Mouse (Mus musculus): ENCODE results near the gene Id2.

The Id2 gene

DNA sequence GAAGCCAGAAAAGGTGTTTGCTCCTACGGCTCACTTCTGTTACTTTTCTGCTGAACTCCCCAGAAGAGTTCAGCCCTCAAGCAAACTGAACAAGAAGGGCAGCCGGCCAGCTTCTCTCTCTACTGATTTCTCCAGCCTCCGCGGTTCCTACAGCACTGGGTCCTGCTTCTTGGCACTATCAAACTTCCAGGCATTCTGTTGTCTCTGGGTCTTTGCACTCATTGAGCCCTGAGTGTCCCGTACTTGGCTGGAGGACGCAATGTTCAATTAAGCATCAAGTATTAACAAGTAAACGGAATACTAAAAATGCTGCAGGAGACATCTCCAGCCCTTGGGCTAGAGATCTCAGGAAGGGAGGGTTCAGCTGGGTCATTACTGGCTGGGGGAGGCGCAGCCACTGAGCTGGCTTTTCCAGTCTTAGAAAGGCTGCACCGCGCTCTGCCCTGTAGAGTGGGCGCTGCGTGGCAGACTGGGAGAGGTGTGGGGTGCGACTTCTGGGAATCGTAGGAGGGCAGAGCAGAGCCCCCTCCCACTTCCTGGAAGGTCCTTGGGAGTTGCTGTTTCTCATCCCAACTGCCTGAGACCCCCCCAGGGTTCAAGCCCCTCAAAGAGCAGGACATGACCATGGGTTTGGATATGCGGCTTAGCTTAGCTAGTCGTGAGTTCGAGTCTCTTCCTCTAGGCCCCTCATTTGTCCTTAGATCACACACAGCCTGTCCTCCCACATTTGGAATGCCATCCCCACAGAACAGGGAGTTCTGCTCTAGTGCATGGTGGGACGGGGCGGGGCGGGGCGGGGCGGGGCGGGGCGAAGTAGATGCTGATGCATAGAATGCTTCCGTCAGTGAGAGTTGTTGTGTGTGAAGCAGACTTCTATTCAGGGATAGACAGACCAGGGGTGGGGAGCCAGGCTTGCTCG, 13.4 kb downstream of the Id2 start:
- no peak for DNase-seq (ENCODE audit: low spot score in 2 of 2)

DNA sequence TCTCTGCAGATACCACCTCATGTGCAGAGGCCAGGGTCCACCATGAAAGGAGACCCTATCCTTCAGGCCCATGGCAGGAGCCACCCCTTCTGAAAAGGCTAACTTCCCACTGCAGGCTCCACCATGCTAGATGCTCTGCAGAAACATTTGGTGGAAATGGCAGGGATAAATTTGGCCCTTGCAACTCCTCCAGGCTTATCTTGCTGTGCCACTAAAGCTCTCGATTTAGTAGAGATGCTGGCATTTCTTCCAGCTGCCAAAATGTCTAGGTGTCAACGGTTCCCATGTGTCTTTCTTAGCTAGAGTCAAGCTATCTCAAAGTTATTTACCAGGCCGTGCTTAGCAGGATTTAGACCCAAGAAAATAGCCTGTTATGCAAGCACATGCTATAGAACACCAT, 22.6 kb downstream of the Id2 start:
- no peak for DNase-seq (ENCODE audit: low spot score in 2 of 2)

DNA sequence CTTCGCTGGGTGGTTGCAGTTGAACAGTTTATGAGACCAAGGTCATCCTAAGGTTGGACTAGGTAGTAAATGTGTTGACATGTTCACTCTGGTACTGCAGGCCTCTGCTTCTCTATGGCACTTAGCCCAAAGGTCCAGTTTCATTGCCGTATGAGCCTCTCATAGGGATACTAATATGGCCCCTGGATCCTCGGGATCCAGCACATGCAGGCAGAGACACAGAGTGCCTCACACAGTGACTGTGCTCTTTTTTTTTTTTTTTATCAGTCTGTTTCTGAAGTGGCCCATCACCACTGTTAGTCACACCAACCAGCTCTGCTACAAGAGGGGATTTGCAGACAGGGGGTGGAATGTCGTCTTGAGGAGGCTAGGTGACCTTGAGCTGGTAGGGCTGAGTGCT, 23.6 kb downstream of the Id2 start:
- DNase-seq (ENCODE audit: low spot score in 2 of 2): no peak

DNA sequence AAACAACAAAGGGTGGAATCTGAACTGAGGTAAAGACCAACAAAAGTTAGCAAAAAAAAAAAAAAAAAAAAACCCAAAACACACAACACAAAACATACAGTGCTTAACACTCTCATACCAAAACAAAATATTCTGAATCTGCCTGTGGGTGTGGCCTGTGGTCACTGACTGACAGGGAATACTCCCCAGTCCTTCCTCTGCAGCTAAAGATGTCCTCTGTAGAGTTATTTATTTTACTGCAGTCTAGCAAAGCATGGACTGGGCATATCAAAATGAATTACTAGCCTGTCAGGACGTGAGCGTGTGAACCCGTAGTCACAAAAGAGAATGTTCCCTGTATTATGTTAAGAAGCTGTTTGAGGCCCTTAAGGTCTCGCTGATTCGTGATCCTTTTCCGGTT, 34.7 kb downstream of the Id2 start:
- DNase-seq (ENCODE audit: low spot score in 2 of 2): no peak

DNA sequence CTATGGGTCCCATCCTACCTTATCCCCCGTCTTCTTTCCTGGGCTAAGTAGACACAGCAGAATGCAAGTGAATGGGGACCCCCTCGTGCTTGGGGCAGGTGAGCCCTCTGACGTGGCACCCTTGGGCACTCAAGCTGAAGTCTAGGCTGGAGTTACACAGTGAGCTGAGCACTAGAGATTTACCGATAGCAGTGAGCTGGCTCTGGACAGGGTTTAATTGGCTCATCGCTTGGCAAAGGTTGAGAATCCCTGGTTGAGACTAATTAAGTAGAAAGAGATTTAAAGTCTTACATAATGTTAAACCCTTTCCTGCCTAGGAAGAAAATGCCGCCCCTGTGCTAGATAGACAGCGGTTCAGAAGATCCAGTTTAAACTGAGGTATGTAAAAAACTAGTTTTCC, 36.0 kb downstream of the Id2 start:
- no peak for DNase-seq (ENCODE audit: low spot score in 2 of 2)

DNA sequence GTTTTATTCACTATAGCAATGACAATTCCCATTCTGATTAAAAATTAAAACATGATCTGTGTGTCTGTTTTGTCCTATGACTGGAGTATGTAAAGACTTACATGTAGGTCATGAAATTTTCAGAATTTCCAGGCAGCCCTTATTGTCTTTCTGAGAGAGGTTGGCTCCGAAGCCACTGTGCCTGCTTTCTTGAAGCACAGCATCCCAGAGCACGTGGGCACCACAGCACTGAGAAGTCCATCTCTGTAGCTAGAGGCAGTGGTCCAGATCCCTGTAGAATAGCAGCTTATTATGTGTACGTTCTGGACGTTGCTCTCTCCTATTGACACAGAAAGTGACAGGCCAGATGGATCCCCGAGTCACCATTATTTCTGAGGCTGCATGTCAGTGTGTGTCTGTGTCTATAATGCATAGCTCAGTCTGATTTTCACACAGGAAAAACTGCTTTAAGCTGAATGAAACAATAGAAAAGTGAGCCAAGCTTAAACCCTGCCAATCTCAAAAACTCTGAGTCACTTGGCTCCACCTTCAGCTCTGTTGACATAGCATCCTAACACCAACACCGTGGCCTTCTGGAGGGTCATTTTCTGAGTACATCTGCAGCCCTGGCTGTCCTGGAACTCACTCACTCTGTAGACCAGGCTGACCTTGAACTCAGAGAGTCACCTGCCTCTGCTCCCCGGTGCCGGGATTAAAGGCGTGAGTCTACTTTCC, 37.3 kb downstream of the Id2 start:
- no peak for DNase-seq (ENCODE audit: low spot score in 2 of 2)

DNA sequence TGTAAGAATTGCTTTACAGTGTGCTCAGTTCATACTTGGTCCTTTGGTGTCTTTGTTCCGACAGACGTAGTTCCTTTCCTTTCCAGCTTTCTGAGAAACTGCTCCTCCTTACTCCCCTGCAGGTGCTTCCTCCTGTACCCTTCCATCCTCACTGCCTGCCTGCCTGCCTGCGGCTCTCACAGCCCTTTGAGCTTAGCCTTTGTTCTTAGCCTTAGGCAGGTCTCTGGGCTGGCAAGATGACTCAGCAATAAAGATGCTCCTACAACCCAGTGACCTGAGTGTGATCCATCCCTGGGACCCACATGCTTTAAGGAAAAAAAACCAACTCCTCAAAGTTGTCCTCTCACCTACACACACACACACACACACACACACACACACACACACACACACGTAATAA, 42.0 kb downstream of the Id2 start:
- no peak for DNase-seq (ENCODE audit: low spot score in 2 of 2)

DNA sequence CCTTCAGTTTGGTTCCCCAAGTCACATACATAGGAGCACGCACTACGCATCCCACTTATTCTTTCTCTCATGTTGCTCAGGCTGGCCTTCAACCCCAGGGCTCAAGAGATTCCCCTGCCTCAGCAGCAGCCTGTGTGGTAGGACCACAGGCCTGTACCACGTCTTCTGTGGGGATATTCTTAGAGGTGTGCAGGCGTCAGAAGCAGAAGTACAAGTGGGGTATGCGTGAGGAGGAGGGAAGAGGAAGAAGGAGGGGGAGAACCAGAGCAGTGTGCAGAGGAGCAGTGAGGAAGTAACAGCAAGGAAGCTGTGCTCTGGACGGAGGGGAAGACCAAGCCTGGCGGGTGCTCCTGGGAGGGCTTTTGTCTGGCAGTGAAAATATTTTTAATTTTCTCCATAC, 42.4 kb downstream of the Id2 start:
- no peak for DNase-seq (ENCODE audit: low spot score in 2 of 2)

DNA sequence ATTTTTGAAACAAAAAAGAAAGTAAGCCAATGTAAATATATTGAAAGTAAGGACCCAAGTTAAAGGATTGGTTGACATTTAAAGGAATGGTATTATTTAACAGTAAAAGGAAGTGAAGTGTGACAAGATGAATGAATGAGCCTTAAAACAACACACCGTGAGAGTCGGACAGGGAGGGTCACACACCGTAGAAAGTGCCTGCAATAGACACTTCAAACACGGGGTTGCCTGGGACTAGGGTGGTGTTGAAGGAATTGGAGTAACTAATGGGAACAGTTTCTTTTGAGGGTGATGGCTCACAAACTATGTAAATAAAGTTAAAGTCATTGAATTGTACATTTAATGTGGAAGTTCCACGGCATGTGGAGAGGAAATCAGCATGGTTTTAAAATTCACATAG, 47.7 kb downstream of the Id2 start:
- DNase-seq (ENCODE audit: low spot score in 2 of 2): no peak

DNA sequence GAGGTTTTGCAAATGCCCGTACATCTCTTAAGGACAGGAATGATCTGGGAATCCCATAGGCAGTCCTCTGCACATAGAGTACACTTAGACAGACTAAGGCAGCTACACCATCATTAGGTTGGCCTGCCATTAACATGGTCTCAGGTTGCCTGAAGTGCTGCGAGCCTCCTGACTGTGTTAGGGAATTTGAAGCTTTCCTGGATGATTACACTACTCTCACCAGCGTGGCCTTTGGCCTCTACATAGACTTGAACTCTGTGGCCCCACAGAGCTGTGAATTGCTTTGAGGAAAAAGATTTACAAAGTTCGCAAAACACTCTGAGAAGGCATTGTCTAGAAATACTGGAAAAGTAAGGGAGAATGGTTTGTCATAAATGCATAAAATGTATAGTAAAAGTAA, 52.4 kb downstream of the Id2 start:
- DNase-seq (ENCODE audit: low spot score in 2 of 2): no peak

DNA sequence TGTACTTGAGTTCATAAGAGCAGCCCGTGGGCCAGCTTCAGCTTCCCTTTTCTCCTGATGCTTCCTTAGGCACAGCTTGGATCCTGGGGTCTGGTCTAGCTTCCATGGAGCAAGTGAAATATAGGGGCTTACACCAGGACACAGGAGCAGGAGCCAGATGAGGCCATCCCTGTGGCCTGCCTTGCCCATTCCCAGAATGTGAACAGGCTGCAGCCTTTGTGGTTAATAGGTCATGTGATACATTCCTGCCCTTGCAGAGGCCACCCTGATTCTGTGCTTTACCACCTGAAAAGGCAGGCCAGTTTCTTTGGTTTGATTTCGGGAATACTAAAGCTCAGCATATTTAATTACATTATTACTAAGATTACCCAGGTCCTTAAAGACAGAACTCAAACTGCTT, 52.9 kb downstream of the Id2 start:
- DNase-seq (ENCODE audit: low spot score in 2 of 2): no peak

All from urinary bladder, postnatal 4 days (tissue).